Mouse (Mus musculus): ENCODE data around the gene Tspan12. TPM values are rescaled to one million over a fixed set of nuclear protein-coding genes. Genes with fewer than 3 reads are reported as not detected.
"Not testable (repeated sequence)": the region's sequence is repeated elsewhere in the genome, so short reads cannot be mapped to it uniquely, and the experiment has no call there.

Gene Tspan12
- polyA plus RNA-seq, 1 experiment from 2014 or later: 68.6 TPM

GRCm38 (mm10) chr6:21796413-21796812 is 55.9 kb downstream of the Tspan12 start:
- 0 out of 2 replicates have a peak, but pooled peaks cover 2% of the 10 kb centered on the region for H3K4me1 ChIP-seq (replicated peaks)
- no peak for ATAC-seq (ENCODE audit: insufficient number of reproducible peaks, low FRiP score)
- H3K4me3 ChIP-seq: no peak overlapping the region
- H3K27me3 ChIP-seq (replicated peaks): no peaks in the 10 kb centered on the region
- WGBS: 85% methylated on average over 10 of the region's 10 CpGs
- H3K27ac ChIP-seq (ENCODE audit: poor library complexity, severe bottlenecking): no peak overlapping the region
- no peaks in the 10 kb centered on the region for H3K9me3 ChIP-seq (replicated peaks)
- peaks cover 29% of the 10 kb centered on the region for H3K36me3 ChIP-seq
- no peak overlapping the region for H3K4me2 ChIP-seq
- no peak overlapping the region for H3K9ac ChIP-seq

- peaks cover 24% of the 10 kb centered on the region for H3K36me3 ChIP-seq
- no peak for ATAC-seq (ENCODE audit: insufficient number of reproducible peaks, low FRiP score)
These were observed 56.9 kb downstream of the Tspan12 start for GRCm38 (mm10) chr6:21795410-21795809.

GRCm38 (mm10) chr6:21795072-21795407 is 57.3 kb downstream of the Tspan12 start:
- peaks cover 14% of the 10 kb centered on the region for H3K4me1 ChIP-seq (replicated peaks)
- no peak overlapping the region for H3K4me2 ChIP-seq
- no peak for ATAC-seq (ENCODE audit: insufficient number of reproducible peaks, low FRiP score)
- peaks cover 21% of the 10 kb centered on the region for H3K36me3 ChIP-seq
- H3K27ac ChIP-seq (ENCODE audit: poor library complexity, severe bottlenecking): no peak overlapping the region
- H3K9ac ChIP-seq: no peak overlapping the region
- H3K4me3 ChIP-seq: no peak overlapping the region
- 10% methylated on average over 7 of the region's 7 CpGs for WGBS
- H3K27me3 ChIP-seq (replicated peaks): no peaks in the 10 kb centered on the region
- no peaks in the 10 kb centered on the region for H3K9me3 ChIP-seq (replicated peaks)

More at GRCm38 (mm10) chr6:21795410-21795809, 56.9 kb downstream of the Tspan12 start:
- no peaks in the 10 kb centered on the region for H3K9me3 ChIP-seq (replicated peaks)
- no peaks in the 10 kb centered on the region for H3K27me3 ChIP-seq (replicated peaks)
- H3K4me2 ChIP-seq: no peak overlapping the region
- no peak overlapping the region for H3K27ac ChIP-seq (ENCODE audit: poor library complexity, severe bottlenecking)
- WGBS: 74% methylated on average over 5 of the region's 5 CpGs
- no peak overlapping the region for H3K4me3 ChIP-seq
- no peak overlapping the region for H3K9ac ChIP-seq
- peaks cover 10% of the 10 kb centered on the region for H3K4me1 ChIP-seq (replicated peaks)

GRCm38 (mm10) chr6:21794337-21795071 is 57.8 kb downstream of the Tspan12 start:
- peaks cover 16% of the 10 kb centered on the region for H3K36me3 ChIP-seq
- 73% methylated on average over 11 of the region's 11 CpGs for WGBS
- ATAC-seq (ENCODE audit: insufficient number of reproducible peaks, low FRiP score): no peak

GRCm38 (mm10) chr6:21791307-21791706 is 61.0 kb downstream of the Tspan12 start:
- 44% methylated on average over 7 of the region's 7 CpGs for WGBS
- no peak for ATAC-seq (ENCODE audit: insufficient number of reproducible peaks, low FRiP score)

More at GRCm38 (mm10) chr6:21794337-21795071, 57.8 kb downstream of the Tspan12 start:
- Histone ChIP-seq H3K27me3 (replicated peaks) (no peaks in the 10 kb centered on the region), H3K27ac (ENCODE audit: poor library complexity, severe bottlenecking) (no peak overlapping the region), H3K9me3 (replicated peaks) (no peaks in the 10 kb centered on the region), H3K4me3 (no peak overlapping the region), H3K9ac (no peak overlapping the region), H3K4me2 (no peak overlapping the region), H3K4me1 (replicated peaks) (peaks cover 16% of the 10 kb centered on the region)

GRCm38 (mm10) chr6:21790550-21791086 is 61.7 kb downstream of the Tspan12 start:
- WGBS: 70% methylated on average over 4 of the region's 4 CpGs
- peaks cover 11% of the 10 kb centered on the region; the same call in 1 of the 2 replicates for H3K36me3 ChIP-seq
- ATAC-seq (ENCODE audit: insufficient number of reproducible peaks, low FRiP score): no peak

More at GRCm38 (mm10) chr6:21791307-21791706, 61.0 kb downstream of the Tspan12 start:
- H3K4me3 ChIP-seq: no peak overlapping the region
- H3K9ac ChIP-seq: no peak overlapping the region
- H3K9me3 ChIP-seq (replicated peaks): no peaks in the 10 kb centered on the region
- peaks cover 6% of the 10 kb centered on the region; the same call in 1 of the 2 replicates for H3K36me3 ChIP-seq
- peaks cover 21% of the 10 kb centered on the region for H3K4me1 ChIP-seq (replicated peaks)
- H3K27me3 ChIP-seq (replicated peaks): no peaks in the 10 kb centered on the region
- H3K27ac ChIP-seq (ENCODE audit: poor library complexity, severe bottlenecking): no peak overlapping the region
- no peak overlapping the region for H3K4me2 ChIP-seq

GRCm38 (mm10) chr6:21790036-21790435 is 62.3 kb downstream of the Tspan12 start:
- no peak for ATAC-seq (ENCODE audit: insufficient number of reproducible peaks, low FRiP score)
- peaks cover 21% of the 10 kb centered on the region for H3K4me1 ChIP-seq (replicated peaks)
- H3K9ac ChIP-seq: no peak overlapping the region
- no peak overlapping the region for H3K4me2 ChIP-seq
- H3K9me3 ChIP-seq (replicated peaks): no peaks in the 10 kb centered on the region
- H3K4me3 ChIP-seq: no peak overlapping the region
- no peaks in the 10 kb centered on the region for H3K27me3 ChIP-seq (replicated peaks)
- 31% methylated on average over 2 of the region's 2 CpGs for WGBS
- H3K27ac ChIP-seq (ENCODE audit: poor library complexity, severe bottlenecking): no peak overlapping the region
- peaks cover 11% of the 10 kb centered on the region; the same call in 1 of the 2 replicates for H3K36me3 ChIP-seq

More at GRCm38 (mm10) chr6:21790550-21791086, 61.7 kb downstream of the Tspan12 start:
- no peak overlapping the region for H3K4me2 ChIP-seq
- no peak overlapping the region for H3K9ac ChIP-seq
- no peak overlapping the region for H3K27ac ChIP-seq (ENCODE audit: poor library complexity, severe bottlenecking)
- H3K27me3 ChIP-seq (replicated peaks): no peaks in the 10 kb centered on the region
- no peak overlapping the region for H3K4me3 ChIP-seq
- H3K9me3 ChIP-seq (replicated peaks): no peaks in the 10 kb centered on the region
- peaks cover 21% of the 10 kb centered on the region for H3K4me1 ChIP-seq (replicated peaks)

- H3K4me1 ChIP-seq (replicated peaks): peaks cover 21% of the 10 kb centered on the region
- H3K27me3 ChIP-seq (replicated peaks); H3K4me2 ChIP-seq; H3K9me3 ChIP-seq (replicated peaks); H3K27ac ChIP-seq (ENCODE audit: poor library complexity, severe bottlenecking); H3K36me3 ChIP-seq; H3K4me3 ChIP-seq; ATAC-seq (ENCODE audit: insufficient number of reproducible peaks, low FRiP score); H3K9ac ChIP-seq: not testable (repeated sequence)
- WGBS: 17% methylated on average over 1 of the region's 1 CpGs
These were observed 62.7 kb downstream of the Tspan12 start for GRCm38 (mm10) chr6:21789582-21789981.

- Histone ChIP-seq H3K36me3 (peaks cover 6% of the 10 kb centered on the region; the same call in 1 of the 2 replicates), H3K4me3 (no peak overlapping the region), H3K9ac (no peak overlapping the region), H3K4me2 (no peak overlapping the region), H3K4me1 (replicated peaks) (peaks cover 21% of the 10 kb centered on the region), H3K27ac (ENCODE audit: poor library complexity, severe bottlenecking) (no peak overlapping the region), H3K9me3 (replicated peaks) (no peaks in the 10 kb centered on the region), H3K27me3 (replicated peaks) (no peaks in the 10 kb centered on the region)
- WGBS: 76% methylated on average over 11 of the region's 11 CpGs
- ATAC-seq (ENCODE audit: insufficient number of reproducible peaks, low FRiP score): no peak
These were observed 64.6 kb downstream of the Tspan12 start for GRCm38 (mm10) chr6:21787757-21788156.

GRCm38 (mm10) chr6:21787274-21787673 is 65.0 kb downstream of the Tspan12 start:
- H3K36me3 ChIP-seq: peaks cover 6% of the 10 kb centered on the region; the same call in 1 of the 2 replicates
- no peak overlapping the region for H3K9ac ChIP-seq
- no peak for ATAC-seq (ENCODE audit: insufficient number of reproducible peaks, low FRiP score)
- no peak overlapping the region for H3K4me2 ChIP-seq
- no peaks in the 10 kb centered on the region for H3K9me3 ChIP-seq (replicated peaks)
- H3K4me3 ChIP-seq: no peak overlapping the region
- H3K4me1 ChIP-seq (replicated peaks): peaks cover 21% of the 10 kb centered on the region
- 32% methylated on average over 6 of the region's 6 CpGs for WGBS
- H3K27ac ChIP-seq (ENCODE audit: poor library complexity, severe bottlenecking): no peak overlapping the region
- no peaks in the 10 kb centered on the region for H3K27me3 ChIP-seq (replicated peaks)

- H3K9me3 ChIP-seq (replicated peaks): no peaks in the 10 kb centered on the region
- peaks cover 12% of the 10 kb centered on the region for H3K36me3 ChIP-seq
- H3K4me1 ChIP-seq (replicated peaks): no peaks in the 10 kb centered on the region
- no peak overlapping the region for H3K27ac ChIP-seq (ENCODE audit: poor library complexity, severe bottlenecking)
- 81% methylated on average over 7 of the region's 7 CpGs for WGBS
- no peak overlapping the region for H3K9ac ChIP-seq
- H3K4me2 ChIP-seq: no peak overlapping the region
- H3K4me3 ChIP-seq: no peak overlapping the region
- no peak for ATAC-seq (ENCODE audit: insufficient number of reproducible peaks, low FRiP score)
- no peaks in the 10 kb centered on the region for H3K27me3 ChIP-seq (replicated peaks)
These were observed 78.0 kb downstream of the Tspan12 start for GRCm38 (mm10) chr6:21774213-21774916.

Data from heart, embryonic 12.5 days (tissue).